Mouse (Mus musculus): ENCODE measurements around the gene Rhd. TPM values are rescaled to one million over a fixed set of nuclear protein-coding genes. Genes with fewer than 3 reads are reported as not detected.

Gene Rhd
- polyA plus RNA-seq, 1 experiment from 2014 or later, result 1.1 TPM

DNA sequence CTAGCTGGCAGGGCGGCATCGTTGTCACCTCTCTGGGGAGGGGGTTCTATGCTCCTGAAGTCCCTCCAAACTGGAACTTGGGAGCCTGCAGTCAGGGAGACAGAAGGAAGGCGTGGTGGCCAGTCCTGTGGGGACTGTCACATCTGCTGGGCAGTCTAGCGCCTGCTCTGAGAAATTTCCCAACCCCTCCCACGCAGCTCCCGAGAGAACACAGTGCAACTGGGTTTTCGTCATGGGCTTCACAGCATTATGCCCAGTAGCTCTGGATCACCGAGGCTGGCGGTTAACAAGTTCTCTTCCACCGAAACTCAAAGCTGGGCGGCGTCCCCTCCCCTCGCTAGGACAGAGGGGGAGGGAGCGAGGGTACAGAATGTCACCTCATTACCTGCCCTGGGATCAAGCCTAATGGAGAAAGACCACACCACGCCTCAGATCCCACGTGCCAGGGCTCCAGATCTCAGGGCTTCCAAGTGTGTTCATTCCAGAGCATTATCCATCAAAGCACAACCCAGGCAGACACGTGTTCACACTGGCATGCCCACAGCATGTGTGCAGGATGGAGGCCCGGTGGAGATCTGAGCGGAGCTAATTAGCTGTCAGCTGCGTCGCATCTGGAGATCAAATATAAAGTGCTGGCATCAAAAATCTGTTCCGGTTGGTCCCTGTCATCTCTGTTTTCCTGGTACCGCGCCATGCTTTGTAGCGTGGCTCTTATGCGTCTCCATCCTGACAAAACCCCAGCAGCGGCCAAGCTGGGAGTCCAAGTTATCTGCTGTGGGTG is 79.6 kb downstream of the Rhd start:
- Histone ChIP-seq H3K4me2 (replicated peaks) (no peak overlapping the region), H3K4me3 (replicated peaks) (no peak overlapping the region), H3K4me1 (replicated peaks) (peaks cover 12% of the 10 kb centered on the region), H3K36me3 (no peaks in the 10 kb centered on the region), H3K9me3 (no peaks in the 10 kb centered on the region), H3K9ac (replicated peaks) (no peak overlapping the region), H3K27ac (no peak overlapping the region), H3K27me3 (peaks cover 37% of the 10 kb centered on the region)
- 47% methylated on average over 27 of the region's 27 CpGs for WGBS
- ATAC-seq, result 0 out of 2 replicates have a peak, but pooled peaks have one; percentile 37

Other genes with a start within 250 kb of the Rhd start
- gene Man1c1, start 160.2 kb upstream of the Rhd start, polyA plus RNA-seq (2015; fragmentation: Nextera tagmentation; extraction: Ambion mirVana), result 1.9 and 2.4 TPM in 2 replicates
- 2.4 and 3.4 TPM in 2 replicates for gene Ldlrap1, start 96.5 kb upstream of the Rhd start, polyA plus RNA-seq (2015; fragmentation: Nextera tagmentation; extraction: Ambion mirVana)
- gene Maco1, start 11.2 kb upstream of the Rhd start, polyA plus RNA-seq (2015; fragmentation: Nextera tagmentation; extraction: Ambion mirVana), result 114 and 117 TPM in 2 replicates
- 203 and 209 TPM in 2 replicates for gene Tmem50a, start 50.5 kb downstream of the Rhd start, polyA plus RNA-seq (2015; fragmentation: Nextera tagmentation; extraction: Ambion mirVana)
- gene Rsrp1, start 59.1 kb downstream of the Rhd start, polyA plus RNA-seq (2015; fragmentation: Nextera tagmentation; extraction: Ambion mirVana), result 601 and 620 TPM in 2 replicates
- gene Syf2, start 66.4 kb downstream of the Rhd start, polyA plus RNA-seq (2015; fragmentation: Nextera tagmentation; extraction: Ambion mirVana), result 74.0 and 75.3 TPM in 2 replicates

All from midbrain, embryonic 13.5 days (tissue).